Mouse (Mus musculus): ENCODE measurements around the gene 1110051M20Rik. TPM values are rescaled to one million over a fixed set of nuclear protein-coding genes. Genes with fewer than 3 reads are reported as not detected.

The 1110051M20Rik gene
- polyA plus RNA-seq, 1 experiment, result 19.3 TPM

DNA sequence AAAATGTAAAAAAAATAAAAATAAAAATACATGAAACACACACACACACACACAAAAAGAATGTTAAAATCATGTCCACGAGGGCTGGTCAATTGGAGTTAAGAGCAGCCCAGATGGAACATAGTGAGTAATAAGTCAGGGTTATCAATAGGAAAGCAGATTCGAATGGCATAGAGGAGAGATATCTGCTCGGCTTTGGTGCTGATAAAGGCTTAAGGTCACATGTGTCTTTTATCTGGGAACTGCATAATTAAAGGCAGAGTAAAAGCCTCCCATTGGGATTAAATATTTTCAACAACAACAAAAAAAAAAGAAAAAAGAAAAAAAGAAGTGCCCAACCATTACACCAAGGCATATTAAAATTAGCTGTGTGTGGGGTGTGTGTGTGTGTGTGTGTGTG lies 55.8 kb downstream of the 1110051M20Rik start:
- TF ChIP-seq CTCF (IDR thresholded peaks at IDR 0.05; ENCODE audit: low read depth, low read length), result no peak
- TF ChIP-seq EP300 (IDR thresholded peaks at IDR 0.05; ENCODE audit: insufficient read depth, low read depth, low read length), result no peak
- no peak for TF ChIP-seq POLR2A (IDR thresholded peaks at IDR 0.05; ENCODE audit: insufficient read depth, low read length)
- H3K27ac ChIP-seq (ENCODE audit: insufficient read depth, low read length), result no peak overlapping the region
- H3K4me3 ChIP-seq (ENCODE audit: low read depth, low read length), result no peak overlapping the region
- no peaks in the 10 kb centered on the region for H3K9me3 ChIP-seq (replicated peaks; ENCODE audit: control insufficient read depth, insufficient read depth, low read length, poor library complexity, severe bottlenecking)
- no peaks in the 10 kb centered on the region for H3K4me1 ChIP-seq (ENCODE audit: control insufficient read depth, insufficient read depth, low read length)
- H3K27me3 ChIP-seq (ENCODE audit: control insufficient read depth, insufficient read depth, low read length, poor library complexity, severe bottlenecking), result 0 out of 2 replicates have a peak, but pooled peaks cover 2% of the 10 kb centered on the region
- H3K9ac ChIP-seq (ENCODE audit: low read depth, poor library complexity, severe bottlenecking), result no peak overlapping the region
- no peaks in the 10 kb centered on the region for H3K36me3 ChIP-seq (ENCODE audit: control insufficient read depth, insufficient read depth, low read length, poor library complexity, severe bottlenecking)

DNA sequence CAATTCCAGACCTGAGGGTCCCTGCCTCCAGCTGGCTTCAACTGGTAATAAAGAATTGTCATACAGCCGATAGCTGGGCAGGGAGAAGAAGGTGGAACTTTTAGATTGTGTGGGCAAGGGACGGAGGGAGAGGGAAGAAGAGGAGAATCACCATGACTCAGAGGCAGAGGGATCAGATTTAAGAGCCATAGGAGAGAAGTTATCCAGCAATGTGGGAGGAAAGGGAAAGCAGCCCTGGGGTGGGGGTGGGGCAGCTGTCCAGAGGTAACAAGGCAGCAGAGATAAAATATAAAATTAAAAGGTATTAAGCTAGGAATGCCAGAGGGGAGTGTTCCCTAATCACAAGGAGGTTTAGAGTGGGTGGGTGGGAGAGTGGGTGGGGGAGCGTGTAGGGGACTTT lies 56.2 kb downstream of the 1110051M20Rik start:
- no peaks in the 10 kb centered on the region for H3K36me3 ChIP-seq (ENCODE audit: control insufficient read depth, insufficient read depth, low read length, poor library complexity, severe bottlenecking)
- H3K4me1 ChIP-seq (ENCODE audit: control insufficient read depth, insufficient read depth, low read length), result no peaks in the 10 kb centered on the region
- TF ChIP-seq CTCF (IDR thresholded peaks at IDR 0.05; ENCODE audit: low read depth, low read length) (no peak), POLR2A (IDR thresholded peaks at IDR 0.05; ENCODE audit: insufficient read depth, low read length) (no peak), EP300 (IDR thresholded peaks at IDR 0.05; ENCODE audit: insufficient read depth, low read depth, low read length) (no peak)
- no peak overlapping the region for H3K27ac ChIP-seq (ENCODE audit: insufficient read depth, low read length)
- no peak overlapping the region for H3K4me3 ChIP-seq (ENCODE audit: low read depth, low read length)
- no peaks in the 10 kb centered on the region for H3K9me3 ChIP-seq (replicated peaks; ENCODE audit: control insufficient read depth, insufficient read depth, low read length, poor library complexity, severe bottlenecking)
- 0 out of 2 replicates have a peak, but pooled peaks cover 2% of the 10 kb centered on the region for H3K27me3 ChIP-seq (ENCODE audit: control insufficient read depth, insufficient read depth, low read length, poor library complexity, severe bottlenecking)
- H3K9ac ChIP-seq (ENCODE audit: low read depth, poor library complexity, severe bottlenecking), result no peak overlapping the region

DNA sequence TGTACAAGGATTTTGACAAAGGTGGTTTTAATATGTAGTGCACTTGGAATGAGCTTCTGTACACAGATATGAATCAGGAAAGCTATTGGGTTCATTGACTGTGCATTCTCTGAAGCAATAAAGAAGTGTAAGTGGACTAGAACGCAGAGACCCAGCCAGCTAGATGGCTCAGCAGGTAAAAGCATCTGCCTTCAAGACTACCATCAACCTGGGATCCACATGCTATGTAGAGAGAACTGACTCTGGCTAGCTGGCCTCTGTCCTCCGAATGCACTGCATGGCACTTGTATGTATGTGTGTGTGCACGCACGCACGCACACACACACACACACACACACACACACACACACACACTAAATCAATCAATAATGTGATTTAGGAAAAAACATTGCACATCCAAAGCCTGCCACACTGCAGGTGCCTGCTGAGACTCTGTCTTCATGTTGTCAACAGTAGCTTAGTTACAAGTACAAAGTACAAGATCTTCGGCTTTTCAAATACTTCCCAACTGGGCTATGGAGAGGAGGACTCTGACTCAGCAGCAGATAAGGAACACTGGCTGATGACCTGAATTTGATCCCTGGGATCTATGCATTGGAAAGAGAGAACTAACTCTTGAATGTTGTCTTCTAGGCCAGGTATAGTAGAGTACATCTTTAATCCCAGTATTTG lies 57.1 kb downstream of the 1110051M20Rik start:
- 0 out of 2 replicates have a peak, but pooled peaks cover 2% of the 10 kb centered on the region for H3K27me3 ChIP-seq (ENCODE audit: control insufficient read depth, insufficient read depth, low read length, poor library complexity, severe bottlenecking)
- H3K9ac ChIP-seq (ENCODE audit: low read depth, poor library complexity, severe bottlenecking), result no peak overlapping the region
- H3K4me1 ChIP-seq (ENCODE audit: control insufficient read depth, insufficient read depth, low read length), result no peaks in the 10 kb centered on the region
- no peak overlapping the region for H3K4me3 ChIP-seq (ENCODE audit: low read depth, low read length)
- no peaks in the 10 kb centered on the region for H3K36me3 ChIP-seq (ENCODE audit: control insufficient read depth, insufficient read depth, low read length, poor library complexity, severe bottlenecking)
- TF ChIP-seq EP300 (IDR thresholded peaks at IDR 0.05; ENCODE audit: insufficient read depth, low read depth, low read length), result no peak
- TF ChIP-seq CTCF (IDR thresholded peaks at IDR 0.05; ENCODE audit: low read depth, low read length), result no peak
- no peak overlapping the region for H3K27ac ChIP-seq (ENCODE audit: insufficient read depth, low read length)
- H3K9me3 ChIP-seq (replicated peaks; ENCODE audit: control insufficient read depth, insufficient read depth, low read length, poor library complexity, severe bottlenecking), result no peaks in the 10 kb centered on the region

DNA sequence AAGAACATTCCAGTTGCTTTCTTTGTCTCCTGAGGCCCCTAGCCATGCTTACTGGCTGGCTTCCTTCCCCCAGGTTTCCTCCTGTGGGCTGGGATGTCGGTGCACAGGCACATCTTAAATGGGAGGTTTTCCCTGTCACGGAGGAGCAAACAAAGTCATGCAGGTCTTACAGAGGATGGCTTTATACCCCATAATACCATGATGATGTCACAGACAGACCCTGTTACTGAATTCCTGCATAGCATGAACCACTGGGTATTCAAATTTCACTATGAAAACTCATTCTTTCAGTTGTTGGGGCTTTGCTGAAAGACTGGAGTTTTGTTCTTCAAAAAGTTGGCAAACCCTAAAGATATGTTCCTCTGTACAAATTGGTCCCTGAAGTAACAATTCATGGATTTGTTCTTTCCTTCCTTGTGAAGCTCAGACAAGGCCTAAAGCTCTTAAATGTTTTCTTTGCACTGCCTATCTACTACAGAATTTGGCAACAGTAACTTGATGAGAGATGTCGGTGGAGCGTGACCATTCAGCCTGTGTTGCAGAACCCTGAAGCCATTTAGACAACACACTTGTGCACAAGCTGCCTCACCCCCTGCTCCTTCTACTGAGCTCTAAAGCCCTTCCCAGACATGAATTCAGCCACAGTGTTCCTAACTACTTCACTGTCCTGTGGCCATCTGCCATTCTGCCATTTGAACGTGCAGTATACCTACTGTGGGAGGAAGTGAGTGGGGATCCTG lies 57.8 kb downstream of the 1110051M20Rik start:
- no peak for TF ChIP-seq EP300 (IDR thresholded peaks at IDR 0.05; ENCODE audit: insufficient read depth, low read depth, low read length)
- no peak for TF ChIP-seq CTCF (IDR thresholded peaks at IDR 0.05; ENCODE audit: low read depth, low read length)
- TF ChIP-seq POLR2A (IDR thresholded peaks at IDR 0.05; ENCODE audit: insufficient read depth, low read length), result no peak
- H3K9me3 ChIP-seq (replicated peaks; ENCODE audit: control insufficient read depth, insufficient read depth, low read length, poor library complexity, severe bottlenecking), result no peaks in the 10 kb centered on the region
- H3K9ac ChIP-seq (ENCODE audit: low read depth, poor library complexity, severe bottlenecking), result no peak overlapping the region
- H3K4me1 ChIP-seq (ENCODE audit: control insufficient read depth, insufficient read depth, low read length), result no peaks in the 10 kb centered on the region
- H3K4me3 ChIP-seq (ENCODE audit: low read depth, low read length), result no peak overlapping the region
- 0 out of 2 replicates have a peak, but pooled peaks cover 2% of the 10 kb centered on the region for H3K27me3 ChIP-seq (ENCODE audit: control insufficient read depth, insufficient read depth, low read length, poor library complexity, severe bottlenecking)
- no peaks in the 10 kb centered on the region for H3K36me3 ChIP-seq (ENCODE audit: control insufficient read depth, insufficient read depth, low read length, poor library complexity, severe bottlenecking)
- H3K27ac ChIP-seq (ENCODE audit: insufficient read depth, low read length), result no peak overlapping the region

DNA sequence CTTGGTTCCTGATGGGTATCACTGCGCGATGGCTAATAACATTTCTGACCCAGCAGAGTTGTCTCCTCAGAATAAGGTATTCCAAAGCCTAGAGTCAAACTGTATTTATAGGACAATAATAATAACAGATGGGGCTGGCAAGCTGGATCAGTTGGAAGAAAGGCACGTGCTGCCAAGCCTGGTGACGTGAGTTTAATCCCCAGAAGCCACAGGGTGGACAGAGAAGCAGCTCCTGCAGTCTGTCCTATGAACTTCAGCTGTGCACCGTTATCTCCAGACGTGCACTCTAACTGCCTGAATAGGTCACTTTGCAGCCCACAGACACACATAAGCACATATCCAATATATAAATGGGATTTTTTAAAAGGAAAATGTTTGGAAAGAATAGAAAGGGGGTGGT lies 61.2 kb downstream of the 1110051M20Rik start:
- no peak overlapping the region for H3K4me3 ChIP-seq (ENCODE audit: low read depth, low read length)
- no peaks in the 10 kb centered on the region for H3K9me3 ChIP-seq (replicated peaks; ENCODE audit: control insufficient read depth, insufficient read depth, low read length, poor library complexity, severe bottlenecking)
- no peaks in the 10 kb centered on the region for H3K27me3 ChIP-seq (ENCODE audit: control insufficient read depth, insufficient read depth, low read length, poor library complexity, severe bottlenecking)
- H3K27ac ChIP-seq (ENCODE audit: insufficient read depth, low read length), result no peak overlapping the region
- H3K36me3 ChIP-seq (ENCODE audit: control insufficient read depth, insufficient read depth, low read length, poor library complexity, severe bottlenecking), result no peaks in the 10 kb centered on the region
- no peak overlapping the region for H3K9ac ChIP-seq (ENCODE audit: low read depth, poor library complexity, severe bottlenecking)
- TF ChIP-seq POLR2A (IDR thresholded peaks at IDR 0.05; ENCODE audit: insufficient read depth, low read length) (no peak), EP300 (IDR thresholded peaks at IDR 0.05; ENCODE audit: insufficient read depth, low read depth, low read length) (no peak), CTCF (IDR thresholded peaks at IDR 0.05; ENCODE audit: low read depth, low read length) (no peak)
- no peaks in the 10 kb centered on the region for H3K4me1 ChIP-seq (ENCODE audit: control insufficient read depth, insufficient read depth, low read length)

DNA sequence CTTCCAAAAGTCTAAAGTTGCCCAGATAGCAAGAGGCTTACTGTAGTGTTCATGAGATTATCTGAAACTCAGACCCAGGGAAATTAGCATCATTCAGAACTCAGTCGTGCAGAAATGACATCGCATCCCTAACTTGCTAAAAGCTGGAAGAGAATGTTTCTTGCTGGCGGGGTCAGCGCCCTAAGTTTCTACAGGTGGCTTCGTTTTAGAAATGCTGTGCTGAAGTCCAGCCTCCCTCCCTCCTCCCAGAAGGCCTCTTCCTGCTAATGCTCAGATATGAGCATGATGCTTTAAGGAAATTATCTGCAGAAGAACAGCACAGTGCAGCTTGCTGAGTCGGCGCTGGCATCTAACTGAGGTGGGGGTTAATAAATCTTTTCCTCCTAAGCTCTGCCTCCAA lies 67.5 kb downstream of the 1110051M20Rik start:
- no peak overlapping the region for H3K27ac ChIP-seq (ENCODE audit: insufficient read depth, low read length)
- H3K27me3 ChIP-seq (ENCODE audit: control insufficient read depth, insufficient read depth, low read length, poor library complexity, severe bottlenecking), result no peaks in the 10 kb centered on the region
- no peaks in the 10 kb centered on the region for H3K36me3 ChIP-seq (ENCODE audit: control insufficient read depth, insufficient read depth, low read length, poor library complexity, severe bottlenecking)
- H3K9ac ChIP-seq (ENCODE audit: low read depth, poor library complexity, severe bottlenecking), result no peak overlapping the region
- H3K4me1 ChIP-seq (ENCODE audit: control insufficient read depth, insufficient read depth, low read length), result no peaks in the 10 kb centered on the region
- no peaks in the 10 kb centered on the region for H3K9me3 ChIP-seq (replicated peaks; ENCODE audit: control insufficient read depth, insufficient read depth, low read length, poor library complexity, severe bottlenecking)
- no peak for TF ChIP-seq POLR2A (IDR thresholded peaks at IDR 0.05; ENCODE audit: insufficient read depth, low read length)
- TF ChIP-seq CTCF (IDR thresholded peaks at IDR 0.05; ENCODE audit: low read depth, low read length), result no peak
- no peak for TF ChIP-seq EP300 (IDR thresholded peaks at IDR 0.05; ENCODE audit: insufficient read depth, low read depth, low read length)
- no peak overlapping the region for H3K4me3 ChIP-seq (ENCODE audit: low read depth, low read length)
